Mouse (Mus musculus): Measurements from ENCODE around the gene Dcxr. TPM values are rescaled to one million over a fixed set of nuclear protein-coding genes. Genes with fewer than 3 reads are reported as not detected.

The Dcxr gene
- total and polyA plus RNA-seq, 3 experiments = 12.2 to 14.1 TPM; not detected in 1

- Histone ChIP-seq H3K9me3 (replicated peaks; ENCODE audit: insufficient read depth, low read length) (no peaks in the 10 kb centered on the region), H3K9ac (ENCODE audit: control insufficient read depth, low read depth, low read length, poor library complexity, severe bottlenecking) (no peak overlapping the region), H3K27me3 (ENCODE audit: control insufficient read depth in 1 of 2, insufficient read depth in 2 of 2, low read length in 2 of 2) (no peaks in the 10 kb centered on the region), H3K4me1 (ENCODE audit: control insufficient read depth in 1 of 2, insufficient read depth in 2 of 2, low read length in 2 of 2) (no peaks in the 10 kb centered on the region), H3K36me3 (ENCODE audit: control insufficient read depth in 1 of 2, insufficient read depth in 2 of 2, low read length in 2 of 2) (no peaks in the 10 kb centered on the region; a peak in 1 of 4 replicates), H3K27ac (ENCODE audit: control insufficient read depth, low read depth, low read length) (no peak overlapping the region), H3K4me3 (ENCODE audit: control insufficient read depth in 1 of 2, insufficient read depth in 1 of 2, low read depth in 2 of 2, low read length in 2 of 2) (no peak overlapping the region), H3K79me2 (ENCODE audit: control insufficient read depth, insufficient read depth, low read length, poor library complexity) (no peaks in the 10 kb centered on the region)
- TF ChIP-seq MAFK (IDR thresholded peaks at IDR 0.05; ENCODE audit: borderline replicate concordance, low read depth, low read length) (no peak), USF2 (IDR thresholded peaks at IDR 0.05; ENCODE audit: borderline replicate concordance in 1 of 2, insufficient read depth in 1 of 2, low read depth in 1 of 2, low read length in 2 of 2) (no peak), TAL1 (IDR thresholded peaks at IDR 0.05; ENCODE audit: low read length) (no peak), JUND (IDR thresholded peaks at IDR 0.05; ENCODE audit: low read depth, low read length) (no peak), MXI1 (IDR thresholded peaks at IDR 0.05; ENCODE audit: low read depth, low read length) (no peak), NRF1 (IDR thresholded peaks at IDR 0.05; ENCODE audit: insufficient read depth, low read depth, low read length, poor library complexity, severe bottlenecking) (no peak), CTCF (IDR thresholded peaks at IDR 0.05 in 2 of 3, conservative IDR thresholded peaks at IDR 0.05 in 1 of 3; ENCODE audit: control insufficient read depth in 1 of 3, insufficient read depth in 1 of 3, low read depth in 2 of 3, low read length in 3 of 3, poor library complexity in 1 of 3, severe bottlenecking in 1 of 3) (peak; percentile 71 to 85 (median 78)), GATA1 (IDR thresholded peaks at IDR 0.05; ENCODE audit: low read depth, low read length) (no peak), UBTF (IDR thresholded peaks at IDR 0.05; ENCODE audit: borderline replicate concordance, insufficient read depth, low read depth, low read length) (no peak), CHD2 (IDR thresholded peaks at IDR 0.05; ENCODE audit: low read length) (no peak), SMC3 (IDR thresholded peaks at IDR 0.05; ENCODE audit: low read depth, low read length) (peak; percentile 73), MAZ (IDR thresholded peaks at IDR 0.05; ENCODE audit: low read depth, low read length) (no peak), ZNF384 (IDR thresholded peaks at IDR 0.05; ENCODE audit: low read depth, low read length) (no peak), ZKSCAN1 (IDR thresholded peaks at IDR 0.05; ENCODE audit: low read depth, low read length) (no peak), CHD1 (IDR thresholded peaks at IDR 0.05; ENCODE audit: low read depth, low read length) (no peak), E2F4 (IDR thresholded peaks at IDR 0.05; ENCODE audit: borderline replicate concordance, low read depth, low read length) (no peak), USF1 (IDR thresholded peaks at IDR 0.05; ENCODE audit: low read depth, low read length) (no peak), ZC3H11A (IDR thresholded peaks at IDR 0.05; ENCODE audit: low read depth, low read length) (peak; percentile 59), POLR2AphosphoS2 (IDR thresholded peaks at IDR 0.05; ENCODE audit: low read length) (no peak), RAD21 (IDR thresholded peaks at IDR 0.05; ENCODE audit: low read depth, low read length) (peak; percentile 78), ETS1 (IDR thresholded peaks at IDR 0.05; ENCODE audit: low read depth, low read length) (no peak)
- peak; percentile 74 for DNase-seq (ENCODE audit: low read depth, low spot score)
Measured at GRCm38 (mm10) chr11:120720450-120720849, 6.6 kb downstream of the Dcxr start.

All from MEL (cell line).